In the genomic region with DNA sequence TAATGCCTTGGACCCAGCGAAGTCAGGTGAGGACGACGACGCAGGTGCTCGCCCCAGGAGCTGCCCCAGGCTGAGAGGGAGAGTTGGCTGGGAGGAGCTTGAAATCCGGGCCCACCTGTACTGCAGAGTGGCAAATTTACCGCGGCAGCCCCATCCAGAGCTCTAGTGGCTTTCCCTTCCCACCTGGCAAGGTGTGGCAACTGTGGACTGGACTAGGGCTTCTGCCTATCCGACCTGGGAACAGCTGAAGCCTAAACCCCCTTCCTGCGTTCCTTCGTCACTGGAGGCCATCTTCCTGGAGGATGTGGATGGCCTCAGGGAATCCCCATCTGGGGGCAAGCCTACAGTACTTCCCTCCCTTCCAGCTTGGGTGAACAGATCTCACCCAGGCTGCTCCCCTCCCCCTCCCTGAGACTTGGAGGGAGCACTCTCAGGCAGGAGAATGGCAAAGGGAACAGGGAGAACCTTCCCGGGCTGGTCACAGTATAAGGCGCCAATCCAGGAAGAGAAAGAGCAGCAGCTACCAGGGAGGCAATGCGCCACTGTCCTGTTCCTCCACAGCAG, we compare ENCODE assay signal across 9 mouse cellular contexts. TPM values are rescaled to one million over a fixed set of nuclear protein-coding genes. Genes with fewer than 3 reads are reported as not detected.
DNase-seq lines count a peak whose midpoint lies in the region; ATAC-seq and TF ChIP-seq lines count a peak whose summit lies in the region.
"Had no signal": no experiment of that assay in that cellular context is flagged by ENCODE, and none has a peak within 500 bp of the region (broad histone marks: within the 10 kb centered on the region; RNA-seq: fewer than 3 reads in every experiment).

No protein-coding gene starts in this region.

- no peak for TF ChIP-seq POLR2A in bone marrow macrophage, adult 2 months (IDR thresholded peaks at IDR 0.05; ENCODE audit: borderline replicate concordance, low read depth, low read length)

- peak overlapping the region; percentile 73 for H3K27ac ChIP-seq in gastrocnemius, adult 2 months
- H3K27ac ChIP-seq in lung, embryonic 14.5 days (ENCODE audit: low read depth) = peak overlapping the region; percentile 78
- peak overlapping the region; percentile 85 for H3K27ac ChIP-seq in bone marrow macrophage, adult 2 months (ENCODE audit: insufficient read depth, low read depth, low read length)
- peak overlapping the region; percentile 56 for H3K27ac ChIP-seq in liver, embryonic 15.5 days (replicated peaks)

- no peak for DNase-seq in gastrocnemius, adult 2 months
- DNase-seq in gastrocnemius, adult 8-10 months (ENCODE audit: low spot score in 2 of 2) = no peak
- DNase-seq in lung, embryonic 14.5 days = peak; percentile 19
- DNase-seq in lung, postnatal 14 days = no peak
- no peak for DNase-seq in urinary bladder, adult 2 months (ENCODE audit: low spot score)
- DNase-seq: right cerebral cortex, adult 18-20 months had no signal

- peak overlapping the region; percentile 25; the same call in 1 of the 2 replicates for H3K4me2 ChIP-seq in lung, embryonic 14.5 days
- H3K4me2 ChIP-seq in liver, embryonic 15.5 days = peak overlapping the region; percentile 84

- no peaks in the 10 kb centered on the region for H3K27me3 ChIP-seq in lung, embryonic 14.5 days (ENCODE audit: insufficient read depth, low read length)
- no peaks in the 10 kb centered on the region for H3K27me3 ChIP-seq in liver, embryonic 15.5 days

- H3K4me1 ChIP-seq in lung, embryonic 14.5 days (ENCODE audit: insufficient read depth) = peaks cover 66% of the 10 kb centered on the region
- H3K4me1 ChIP-seq in bone marrow macrophage, adult 2 months (ENCODE audit: control insufficient read depth, insufficient read depth, low read length) = peaks cover 50% of the 10 kb centered on the region
- peaks cover 81% of the 10 kb centered on the region for H3K4me1 ChIP-seq in liver, embryonic 15.5 days (replicated peaks)

- peak overlapping the region; percentile 21 for H3K4me3 ChIP-seq in gastrocnemius, adult 2 months
- no peak overlapping the region for H3K4me3 ChIP-seq in lung, embryonic 14.5 days (ENCODE audit: low read depth, low read length)
- H3K4me3 ChIP-seq in bone marrow macrophage, adult 2 months (ENCODE audit: insufficient read depth, low read length) = peak overlapping the region; percentile 37
- H3K4me3 ChIP-seq in liver, embryonic 15.5 days (replicated peaks) = no peak overlapping the region

- peak overlapping the region; percentile 9; the same call in 1 of the 2 replicates for H3K9ac ChIP-seq in lung, embryonic 14.5 days
- H3K9ac ChIP-seq in liver, embryonic 15.5 days = peak overlapping the region; percentile 20; the same call in 1 of the 2 replicates

- H3K36me3 ChIP-seq in lung, embryonic 14.5 days (ENCODE audit: insufficient read depth) = 0 out of 2 replicates have a peak, but pooled peaks cover 9% of the 10 kb centered on the region
- peaks cover 60% of the 10 kb centered on the region for H3K36me3 ChIP-seq in liver, embryonic 15.5 days (replicated peaks)

- WGBS in lung, embryonic 14.5 days = 59% methylated on average over 14 of the region's 14 CpGs
- WGBS in liver, embryonic 15.5 days (ENCODE audit: insufficient replicate concordance) = 65% methylated on average over 14 of the region's 14 CpGs

- intact Hi-C loops in gastrocnemius, adult 2 months (cut with DNase I) = no loop called here

- H3K9me3 ChIP-seq in lung, embryonic 14.5 days (ENCODE audit: low read depth, low read length) = no peaks in the 10 kb centered on the region
- no peaks in the 10 kb centered on the region; the same call in 1 of the 2 replicates for H3K9me3 ChIP-seq in liver, embryonic 15.5 days (replicated peaks)

- ATAC-seq in lung, embryonic 14.5 days (ENCODE audit: insufficient read depth) = no peak
- no peak for ATAC-seq in liver, embryonic 15.5 days (ENCODE audit: insufficient read depth)
- ATAC-seq in monocyte, adult 5-6 weeks (replicated peaks; ENCODE audit: insufficient number of reproducible peaks, low FRiP score, low TSS enrichment, poor library complexity, severe bottlenecking) = no peak

- no peak for TF ChIP-seq CTCF in gastrocnemius, adult 2 months (IDR thresholded peaks at IDR 0.05)
- no peak for TF ChIP-seq CTCF in lung, embryonic 14.5 days (IDR thresholded peaks at IDR 0.05; ENCODE audit: low read depth)
- TF ChIP-seq CTCF in bone marrow macrophage, adult 2 months (IDR thresholded peaks at IDR 0.05; ENCODE audit: low read depth, low read length) = no peak

RNA-seq across cellular contexts. Expression of a gene that starts 29.7 kb away (rescaled TPM):
- total RNA-seq in gastrocnemius, adult 2 months (2021) = 10 to 100 TPM; 10.2 to 11.9 TPM
- total RNA-seq in gastrocnemius, adult 8-10 months (2022) = 1 to 10 TPM; 5.7 to 9.1 (median 7.4) TPM
- polyA plus RNA-seq in lung, embryonic 14.5 days (2014; fragmentation: Nextera tagmentation; extraction: Ambion mirVana) = 11.3 and 12.3 TPM in 2 replicates
- 26.6 and 33.7 TPM in 2 replicates for polyA plus RNA-seq in bone marrow macrophage, adult 2 months (2012; ENCODE audit: insufficient read depth, insufficient read length, missing spikeins)
- 7.7 and 8.7 TPM in 2 replicates for polyA plus RNA-seq in liver, embryonic 15.5 days (2015; fragmentation: Nextera tagmentation; extraction: Ambion mirVana)
- 11.9 and 16.0 TPM in 2 replicates for polyA plus RNA-seq in urinary bladder, adult 2 months (2012; rRNA removed)
- 21.6 to 42.4 TPM (median 28.2 TPM) in 3 replicates for total RNA-seq in monocyte, adult 5-6 weeks (2017)

RNA-seq across cellular contexts. Expression of a gene that starts 40.7 kb away (rescaled TPM):
- under 1 TPM; 0.10 to 0.17 TPM for total RNA-seq in gastrocnemius, adult 2 months (2021)
- total RNA-seq in gastrocnemius, adult 8-10 months (2022) = under 1 TPM in 3 of 4 experiments, not detected in 1; 0.10 to 0.17 (median 0.16) TPM
- 0.68 and 0.79 TPM in 2 replicates for polyA plus RNA-seq in lung, embryonic 14.5 days (2014; fragmentation: Nextera tagmentation; extraction: Ambion mirVana)
- 0.23 TPM in 1 of 2 replicates, not detected in the other for polyA plus RNA-seq in bone marrow macrophage, adult 2 months (2012; ENCODE audit: insufficient read depth, insufficient read length, missing spikeins)
- polyA plus RNA-seq in liver, embryonic 15.5 days (2015; fragmentation: Nextera tagmentation; extraction: Ambion mirVana) = 0.16 and 0.24 TPM in 2 replicates
- 0.19 and 0.34 TPM in 2 replicates for polyA plus RNA-seq in urinary bladder, adult 2 months (2012; rRNA removed)
- total RNA-seq in monocyte, adult 5-6 weeks (2017) = 0.78 to 3.5 TPM in 2 of 3 replicates, not detected in the other

Comparison
In these comparisons a context has a peak if more than half of its experiments do, and no peak if none do; other contexts are left out.
1. H3K4me3 ChIP-seq: peak in gastrocnemius, adult 2 months (single experiment) and bone marrow macrophage, adult 2 months (single experiment); none in lung, embryonic 14.5 days (single experiment) and liver, embryonic 15.5 days (single experiment).
2. Peak in every context shown above with its lines, with median percentiles within 50 percentile points of each other: H3K27ac ChIP-seq.